Mouse (Mus musculus) Muller cell, postnatal 12 days (primary cell): ENCODE results near the gene Olfr1312.
"Not testable (repeated sequence)": the region's sequence is repeated elsewhere in the genome, so short reads cannot be mapped to it uniquely, and the experiment has no call there.

Source experiments
- DNase-seq: peaks from one replicate; pipeline ENCODE4 v3.0.0-alpha.2; 2015; ENCODE audit errors: inconsistent ontology term

Gene Olfr1312

DNA sequence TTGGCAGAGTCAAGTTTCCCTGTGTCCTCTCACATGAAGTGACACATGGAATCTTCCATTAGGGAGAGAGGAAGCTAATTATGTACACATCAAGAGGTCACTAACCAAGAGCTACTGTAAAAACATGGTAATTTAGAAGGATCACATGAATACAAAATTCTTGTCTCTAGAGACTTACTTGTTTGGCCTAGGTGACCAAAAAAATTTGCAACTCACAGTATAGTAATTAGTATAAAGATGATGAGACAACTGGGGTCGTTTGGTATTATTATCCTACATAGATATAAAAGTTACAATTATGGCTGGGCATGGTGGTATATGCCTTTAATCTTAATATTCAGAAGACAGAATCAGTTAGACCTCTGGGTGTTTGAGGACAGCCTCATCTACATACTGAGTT is at the start of gene Olfr1312:
Olfr1312 (minus strand) TSS at position 101 of the 400 bp plus-strand sequence.
- DNase-seq: no peak

- no peak for DNase-seq
These were observed 46.6 kb upstream of the Olfr1312 start, which contains the start of gene Olfr1314 for GRCm38 (mm10) chr2:112096681-112097080. TSS of gene Olfr1314 (minus strand) at chr2:112096781.

- no peak for DNase-seq
These were observed 27.7 kb upstream of the Olfr1312 start, which contains the start of gene Olfr1313 for GRCm38 (mm10) chr2:112077743-112078142. TSS of gene Olfr1313 (minus strand) at chr2:112077843.

- DNase-seq: not testable (repeated sequence)
These were observed 23.1 kb downstream of the Olfr1312 start for GRCm38 (mm10) chr2:112026971-112027370.

- no peak for DNase-seq
These were observed 25.7 kb downstream of the Olfr1312 start, which contains the start of gene Olfr1311 for GRCm38 (mm10) chr2:112024312-112024711. TSS of gene Olfr1311 (minus strand) at chr2:112024412.

DNA sequence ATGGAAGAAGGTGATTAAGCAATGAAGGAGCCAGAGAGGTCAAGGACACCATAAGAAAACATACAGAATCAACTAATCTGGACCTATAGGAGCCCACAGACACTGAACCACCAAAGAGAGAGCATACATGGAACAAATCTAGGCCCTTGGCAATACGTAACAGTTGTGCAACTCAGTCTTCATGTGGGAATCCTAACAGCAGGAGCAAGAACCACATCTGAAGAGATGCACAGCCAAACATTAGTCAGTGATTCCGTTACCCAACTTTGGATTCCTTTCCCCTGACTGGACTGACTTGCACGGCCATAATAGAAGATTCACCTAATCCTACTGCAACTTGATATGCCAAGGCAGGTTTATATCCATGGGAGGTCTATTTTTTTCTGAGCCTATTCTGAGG is 35.1 kb downstream of the Olfr1312 start:
- peak; percentile 41 for DNase-seq

DNA sequence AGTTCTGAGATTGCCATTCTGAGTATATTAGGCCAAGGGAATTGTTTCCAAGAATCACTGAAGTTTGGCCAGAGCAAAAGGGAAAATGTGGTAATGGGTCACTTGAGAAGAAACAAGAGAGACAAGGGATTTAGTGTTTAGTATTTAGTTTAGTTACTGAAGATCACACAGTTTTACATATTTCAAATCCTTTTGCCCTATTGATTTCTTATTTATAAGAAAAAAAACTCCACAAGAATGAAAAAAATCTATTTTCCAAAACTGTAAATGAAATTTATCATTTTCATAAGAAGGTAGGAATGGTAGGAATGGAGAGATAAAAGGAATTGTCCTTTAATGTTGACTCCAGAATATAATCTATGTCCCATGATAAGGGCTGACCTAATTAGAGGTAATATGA is 37.4 kb downstream of the Olfr1312 start, which contains the start of gene Olfr1310:
Olfr1310 (minus strand) TSS at position 101 of the 400 bp plus-strand sequence.
- DNase-seq: no peak

GRCm38 (mm10) chr2:111990181-111990580 is 59.9 kb downstream of the Olfr1312 start, which contains the start of gene Olfr1309:
TSS of gene Olfr1309 (minus strand) at chr2:111990281.
- DNase-seq: no peak
